In the genomic region with DNA sequence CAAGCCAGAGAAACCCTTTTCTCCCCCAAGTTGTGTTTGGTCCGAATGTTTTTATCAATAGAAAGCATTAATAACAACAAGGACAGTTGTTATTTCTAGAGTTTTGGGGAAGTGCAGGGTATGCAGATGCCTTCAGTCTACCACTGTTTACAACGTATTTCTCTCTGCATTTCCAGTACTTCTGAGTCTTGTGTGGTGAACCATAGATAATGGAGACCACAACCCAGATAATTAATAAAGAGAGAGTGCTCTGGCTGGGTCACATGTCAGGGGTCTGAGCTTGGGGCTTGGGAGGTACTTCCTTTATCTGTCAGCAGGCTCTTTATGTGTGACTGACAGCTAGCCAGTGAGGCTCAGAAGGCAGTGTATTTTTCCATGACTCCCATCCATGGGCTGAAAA, we compare ENCODE assay signal across 15 mouse cellular contexts.
"Had no signal": no experiment of that assay in that cellular context is flagged by ENCODE, and none has a peak within 500 bp of the region (broad histone marks: within the 10 kb centered on the region; RNA-seq: fewer than 3 reads in every experiment).

No protein-coding gene starts in this region.

- DNase-seq: kidney, postnatal 25 days; layer of hippocampus, adult 9-11 months; left cerebral cortex, postnatal 4 days; lung, adult 2 months; lung, postnatal 36 days; right cerebral cortex, postnatal 14 days; thymus, postnatal 4 days had no signal

- H3K4me2 ChIP-seq: limb, embryonic 13.5 days; midbrain, embryonic 11.5 days; midbrain, embryonic 15.5 days; neural tube, embryonic 12.5 days; stomach, embryonic 15.5 days had no signal

- H3K4me3 ChIP-seq: limb, embryonic 13.5 days; midbrain, embryonic 15.5 days; neural tube, embryonic 12.5 days; stomach, embryonic 15.5 days had no signal

- H3K4me1 ChIP-seq: stomach, embryonic 15.5 days had no signal

- ATAC-seq: intestine, embryonic 16.5 days; lung, postnatal 0 days; midbrain, embryonic 15.5 days had no signal

- H3K27ac ChIP-seq: limb, embryonic 13.5 days; liver, embryonic 14.5 days; midbrain, embryonic 15.5 days; neural tube, embryonic 12.5 days; stomach, embryonic 15.5 days had no signal

- H3K9ac ChIP-seq: limb, embryonic 13.5 days; liver, embryonic 14.5 days; midbrain, embryonic 15.5 days; neural tube, embryonic 12.5 days; stomach, embryonic 15.5 days had no signal

- H3K27me3 ChIP-seq: limb, embryonic 13.5 days; midbrain, embryonic 15.5 days; neural tube, embryonic 12.5 days; stomach, embryonic 15.5 days had no signal

- H3K9me3 ChIP-seq: limb, embryonic 13.5 days; midbrain, embryonic 15.5 days; neural tube, embryonic 12.5 days; stomach, embryonic 15.5 days had no signal

- H3K36me3 ChIP-seq: limb, embryonic 13.5 days; midbrain, embryonic 15.5 days; neural tube, embryonic 12.5 days; stomach, embryonic 15.5 days had no signal
